8 mouse cellular contexts compared by ENCODE assay signal in the genomic region with DNA sequence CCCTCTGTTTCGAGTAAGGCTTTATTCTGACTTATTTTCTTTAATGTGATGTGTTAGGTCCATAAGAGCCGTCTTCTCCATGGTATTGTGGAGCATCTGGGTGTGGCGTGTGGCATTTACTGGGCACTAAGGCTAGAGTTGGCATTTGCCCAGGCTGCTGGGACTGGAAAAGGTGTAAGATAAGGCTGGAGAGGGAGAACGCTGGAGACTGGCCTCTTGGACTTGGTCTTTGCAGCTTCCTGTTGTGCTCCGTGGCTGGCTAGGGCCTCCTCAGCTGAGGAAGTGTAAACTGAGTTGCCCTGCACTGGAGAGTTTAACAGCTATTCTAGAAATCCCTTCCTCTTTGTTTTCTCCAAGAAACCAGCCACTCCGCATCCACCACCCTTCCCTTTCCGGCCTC. TPM values are rescaled to one million over a fixed set of nuclear protein-coding genes. Genes with fewer than 3 reads are reported as not detected.
DNase-seq lines count a peak whose midpoint lies in the region; ATAC-seq and TF ChIP-seq lines count a peak whose summit lies in the region.
"Had no signal": no experiment of that assay in that cellular context is flagged by ENCODE, and none has a peak within 500 bp of the region (broad histone marks: within the 10 kb centered on the region; RNA-seq: fewer than 3 reads in every experiment).

No protein-coding gene starts in this region.

- H3K4me3 ChIP-seq in intestine, embryonic 16.5 days (ENCODE audit: low read length): no peak overlapping the region
- H3K4me3 ChIP-seq in intestine, postnatal 0 days (ENCODE audit: low read depth, low read length): no peak overlapping the region
- H3K4me3 ChIP-seq in forebrain, postnatal 0 days (ENCODE audit: low read depth, low read length): no peak overlapping the region
- no peak overlapping the region for H3K4me3 ChIP-seq in forebrain, embryonic 12.5 days (replicated peaks)

- H3K4me1 ChIP-seq in intestine, embryonic 16.5 days (ENCODE audit: control insufficient read depth, insufficient read depth, low read length): 0 out of 2 replicates have a peak, but pooled peaks cover 3% of the 10 kb centered on the region
- H3K4me1 ChIP-seq in intestine, postnatal 0 days (replicated peaks; ENCODE audit: control insufficient read depth, insufficient read depth, low read length): no peaks in the 10 kb centered on the region; the same call in 1 of the 2 replicates
- H3K4me1 ChIP-seq in forebrain, postnatal 0 days (ENCODE audit: insufficient read depth): no peaks in the 10 kb centered on the region
- 0 out of 2 replicates have a peak, but pooled peaks cover 4% of the 10 kb centered on the region for H3K4me1 ChIP-seq in forebrain, embryonic 12.5 days

- ATAC-seq in intestine, embryonic 16.5 days: no peak
- no peak for ATAC-seq in intestine, postnatal 0 days
- ATAC-seq in forebrain, postnatal 0 days: no peak
- ATAC-seq in forebrain, embryonic 12.5 days (ENCODE audit: low FRiP score): no peak

- H3K27me3 ChIP-seq in intestine, embryonic 16.5 days (replicated peaks; ENCODE audit: control insufficient read depth, insufficient read depth, low read length): no peaks in the 10 kb centered on the region
- no peaks in the 10 kb centered on the region for H3K27me3 ChIP-seq in intestine, postnatal 0 days (replicated peaks; ENCODE audit: control insufficient read depth, insufficient read depth, low read length)
- no peaks in the 10 kb centered on the region for H3K27me3 ChIP-seq in forebrain, postnatal 0 days (ENCODE audit: insufficient read depth, low read length)
- H3K27me3 ChIP-seq in forebrain, embryonic 12.5 days: no peaks in the 10 kb centered on the region

- H3K36me3 ChIP-seq in intestine, embryonic 16.5 days (ENCODE audit: control insufficient read depth, insufficient read depth, low read length): no peaks in the 10 kb centered on the region
- H3K36me3 ChIP-seq in intestine, postnatal 0 days (ENCODE audit: control insufficient read depth, insufficient read depth): peaks cover 5% of the 10 kb centered on the region; the same call in 1 of the 2 replicates
- H3K36me3 ChIP-seq in forebrain, postnatal 0 days (ENCODE audit: insufficient read depth): no peaks in the 10 kb centered on the region
- 0 out of 2 replicates have a peak, but pooled peaks cover 5% of the 10 kb centered on the region for H3K36me3 ChIP-seq in forebrain, embryonic 12.5 days (replicated peaks)

- 69% methylated on average over 7 of the region's 7 CpGs for WGBS in intestine, embryonic 16.5 days
- WGBS in intestine, postnatal 0 days: 63% methylated on average over 7 of the region's 7 CpGs
- WGBS in large intestine, adult 2 months: 39% methylated on average over 7 of the region's 7 CpGs
- 85% methylated on average over 7 of the region's 7 CpGs for WGBS in forebrain, postnatal 0 days
- WGBS in forebrain, embryonic 12.5 days: 85% methylated on average over 7 of the region's 7 CpGs

- H3K9ac ChIP-seq in intestine, embryonic 16.5 days (ENCODE audit: low read depth, low read length): no peak overlapping the region
- H3K9ac ChIP-seq in intestine, postnatal 0 days (ENCODE audit: low read depth, low read length): no peak overlapping the region
- H3K9ac ChIP-seq in forebrain, postnatal 0 days: no peak overlapping the region
- no peak overlapping the region for H3K9ac ChIP-seq in forebrain, embryonic 12.5 days

- no peaks in the 10 kb centered on the region for H3K9me3 ChIP-seq in intestine, embryonic 16.5 days (ENCODE audit: control insufficient read depth, low read length)
- H3K9me3 ChIP-seq in intestine, postnatal 0 days (ENCODE audit: control insufficient read depth): no peaks in the 10 kb centered on the region
- no peaks in the 10 kb centered on the region for H3K9me3 ChIP-seq in forebrain, postnatal 0 days (ENCODE audit: low read length)
- no peaks in the 10 kb centered on the region for H3K9me3 ChIP-seq in forebrain, embryonic 12.5 days

- H3K4me2 ChIP-seq in intestine, embryonic 16.5 days (ENCODE audit: low read depth, low read length): no peak overlapping the region
- no peak overlapping the region for H3K4me2 ChIP-seq in intestine, postnatal 0 days (replicated peaks; ENCODE audit: low read depth)
- no peak overlapping the region for H3K4me2 ChIP-seq in forebrain, postnatal 0 days (ENCODE audit: low read depth)
- no peak overlapping the region for H3K4me2 ChIP-seq in forebrain, embryonic 12.5 days

- TF ChIP-seq CTCF in intestine, postnatal 0 days (IDR thresholded peaks at IDR 0.05; ENCODE audit: low read depth): no peak
- no peak for TF ChIP-seq CTCF in forebrain, postnatal 0 days (IDR thresholded peaks at IDR 0.05; ENCODE audit: low read depth)

- peak; percentile 48 to 49 for DNase-seq in heart, adult 9 months (ENCODE audit: low spot score in 2 of 2)
- peak; percentile 40 for DNase-seq in large intestine, adult 2 months (ENCODE audit: low read depth, low spot score)
- peak; percentile 53 to 69 for DNase-seq in lung, postnatal 4 days
- no peak for DNase-seq in forebrain, postnatal 0 days
- DNase-seq: adrenal gland, adult 8-10 months had no signal

- 0 out of 2 replicates have a peak overlapping the region, but pooled peaks have one; percentile 27 for H3K27ac ChIP-seq in intestine, embryonic 16.5 days (ENCODE audit: low read length)
- H3K27ac ChIP-seq in intestine, postnatal 0 days (ENCODE audit: low read depth, low read length): no peak overlapping the region
- H3K27ac ChIP-seq in forebrain, postnatal 0 days (ENCODE audit: low read depth, low read length): no peak overlapping the region
- no peak overlapping the region for H3K27ac ChIP-seq in forebrain, embryonic 12.5 days

RNA-seq across cellular contexts. Expression of gene Snx30, which starts 32.0 kb away (rescaled TPM):
- 4.3 and 5.2 TPM in 2 replicates for polyA plus RNA-seq in intestine, embryonic 16.5 days (2015; fragmentation: Nextera tagmentation; extraction: Ambion mirVana)
- 5.1 and 5.7 TPM in 2 replicates for polyA plus RNA-seq in intestine, postnatal 0 days (2015; fragmentation: Nextera tagmentation; extraction: Ambion mirVana)
- polyA plus RNA-seq in large intestine, adult 2 months (2012; rRNA removed): 1.3 TPM in 2 replicates
- 22.7 and 31.4 TPM in 2 replicates for total RNA-seq in forebrain, postnatal 0 days (2014; rRNA removed)
- polyA plus RNA-seq in forebrain, postnatal 0 days (2015; fragmentation: Nextera tagmentation; extraction: Ambion mirVana): 9.8 and 16.9 TPM in 2 replicates
- 12.1 and 13.4 TPM in 2 replicates for polyA plus RNA-seq in forebrain, embryonic 12.5 days (2016; fragmentation: Nextera tagmentation; extraction: Ambion mirVana)

RNA-seq across cellular contexts. Expression of gene Inip, which starts 36.3 kb away (rescaled TPM):
- 33.3 and 37.6 TPM in 2 replicates for polyA plus RNA-seq in intestine, embryonic 16.5 days (2015; fragmentation: Nextera tagmentation; extraction: Ambion mirVana)
- 16.7 and 17.0 TPM in 2 replicates for polyA plus RNA-seq in intestine, postnatal 0 days (2015; fragmentation: Nextera tagmentation; extraction: Ambion mirVana)
- polyA plus RNA-seq in large intestine, adult 2 months (2012; rRNA removed): 7.7 and 8.3 TPM in 2 replicates
- 31.3 and 34.1 TPM in 2 replicates for total RNA-seq in forebrain, postnatal 0 days (2014; rRNA removed)
- 39.2 and 43.2 TPM in 2 replicates for polyA plus RNA-seq in forebrain, postnatal 0 days (2015; fragmentation: Nextera tagmentation; extraction: Ambion mirVana)
- polyA plus RNA-seq in forebrain, embryonic 12.5 days (2016; fragmentation: Nextera tagmentation; extraction: Ambion mirVana): 100 and 111 TPM in 2 replicates
